Mouse (Mus musculus): ENCODE measurements at regions not wholly inside any gene's neighbourhood (a gene's known extent, or its start where the extent isn't known, plus 50 kb on each side); places are given as distances from the start of the nearest gene placed in this dataset.
"Not testable (repeated sequence)": the region's sequence is repeated elsewhere in the genome, so short reads cannot be mapped to it uniquely, and the experiment has no call there.

GRCm38 (mm10) chr13:12889631-12890030, 89.8 kb upstream of the Prl2c3 start:
- not testable (repeated sequence) for H3K27me3 ChIP-seq (ENCODE audit: control insufficient read depth, insufficient read depth, low read length); H3K36me3 ChIP-seq (replicated peaks; ENCODE audit: control insufficient read depth, insufficient read depth); H3K4me3 ChIP-seq (replicated peaks; ENCODE audit: low read length); ATAC-seq (ENCODE audit: low FRiP score); H3K27ac ChIP-seq; H3K9ac ChIP-seq; H3K4me2 ChIP-seq (replicated peaks); H3K4me1 ChIP-seq (replicated peaks; ENCODE audit: control insufficient read depth, insufficient read depth, low read length); DNase-seq (ENCODE audit: low spot score)
- H3K9me3 ChIP-seq (ENCODE audit: control insufficient read depth, low read length): peaks cover 72% of the 10 kb centered on the region
- 89% methylated on average over 20 of the region's 20 CpGs for WGBS

- not testable (repeated sequence) for H3K4me1 ChIP-seq (replicated peaks; ENCODE audit: control insufficient read depth, insufficient read depth, low read length); H3K36me3 ChIP-seq (replicated peaks; ENCODE audit: control insufficient read depth, insufficient read depth); H3K9ac ChIP-seq; DNase-seq (ENCODE audit: low spot score); H3K27ac ChIP-seq; ATAC-seq (ENCODE audit: low FRiP score); H3K4me2 ChIP-seq (replicated peaks); H3K4me3 ChIP-seq (replicated peaks; ENCODE audit: low read length); H3K27me3 ChIP-seq (ENCODE audit: control insufficient read depth, insufficient read depth, low read length)
- peaks cover 48% of the 10 kb centered on the region for H3K9me3 ChIP-seq (ENCODE audit: control insufficient read depth, low read length)
- 60% methylated on average over 3 of the region's 3 CpGs for WGBS
Measured at GRCm38 (mm10) chr13:12879506-12879905, 79.6 kb upstream of the Prl2c3 start.

- peak; percentile 21; the same call in 1 of the 2 replicates for ATAC-seq (ENCODE audit: low FRiP score)
Measured at GRCm38 (mm10) chr13:12864946-12865345, 65.1 kb upstream of the Prl2c3 start.

GRCm38 (mm10) chr13:12864263-12864662, 64.4 kb upstream of the Prl2c3 start:
- Histone ChIP-seq H3K4me1 (replicated peaks; ENCODE audit: control insufficient read depth, insufficient read depth, low read length) (no peaks in the 10 kb centered on the region), H3K4me3 (replicated peaks; ENCODE audit: low read length) (no peak overlapping the region), H3K36me3 (replicated peaks; ENCODE audit: control insufficient read depth, insufficient read depth) (no peaks in the 10 kb centered on the region), H3K27ac (no peak overlapping the region), H3K27me3 (ENCODE audit: control insufficient read depth, insufficient read depth, low read length) (no peaks in the 10 kb centered on the region), H3K4me2 (replicated peaks) (no peak overlapping the region), H3K9me3 (ENCODE audit: control insufficient read depth, low read length) (peaks cover 21% of the 10 kb centered on the region), H3K9ac (no peak overlapping the region)
- no peak for DNase-seq (ENCODE audit: low spot score)
- peak; percentile 71 for ATAC-seq (ENCODE audit: low FRiP score)

More at GRCm38 (mm10) chr13:12864946-12865345, 65.1 kb upstream of the Prl2c3 start:
- not testable (repeated sequence) for H3K27ac ChIP-seq; H3K27me3 ChIP-seq (ENCODE audit: control insufficient read depth, insufficient read depth, low read length); DNase-seq (ENCODE audit: low spot score); H3K4me1 ChIP-seq (replicated peaks; ENCODE audit: control insufficient read depth, insufficient read depth, low read length); H3K4me2 ChIP-seq (replicated peaks); H3K9ac ChIP-seq; H3K36me3 ChIP-seq (replicated peaks; ENCODE audit: control insufficient read depth, insufficient read depth); H3K4me3 ChIP-seq (replicated peaks; ENCODE audit: low read length)
- 89% methylated on average over 1 of the region's 1 CpGs for whole genome bisulfite sequencing
- H3K9me3 ChIP-seq (ENCODE audit: control insufficient read depth, low read length): peaks cover 21% of the 10 kb centered on the region

- H3K36me3 ChIP-seq (replicated peaks; ENCODE audit: control insufficient read depth, insufficient read depth); H3K4me1 ChIP-seq (replicated peaks; ENCODE audit: control insufficient read depth, insufficient read depth, low read length); DNase-seq (ENCODE audit: low spot score); ATAC-seq (ENCODE audit: low FRiP score); H3K27ac ChIP-seq; H3K4me3 ChIP-seq (replicated peaks; ENCODE audit: low read length); H3K9ac ChIP-seq; H3K27me3 ChIP-seq (ENCODE audit: control insufficient read depth, insufficient read depth, low read length); H3K4me2 ChIP-seq (replicated peaks): not testable (repeated sequence)
- 89% methylated on average over 7 of the region's 7 CpGs for WGBS
- peaks cover 26% of the 10 kb centered on the region for H3K9me3 ChIP-seq (ENCODE audit: control insufficient read depth, low read length)
Measured at GRCm38 (mm10) chr13:12863542-12863941, 63.7 kb upstream of the Prl2c3 start.

GRCm38 (mm10) chr13:12860954-12861353, 61.1 kb upstream of the Prl2c3 start:
- not testable (repeated sequence) for H3K27ac ChIP-seq; H3K4me2 ChIP-seq (replicated peaks); H3K27me3 ChIP-seq (ENCODE audit: control insufficient read depth, insufficient read depth, low read length); ATAC-seq (ENCODE audit: low FRiP score); H3K4me3 ChIP-seq (replicated peaks; ENCODE audit: low read length); H3K9ac ChIP-seq; H3K4me1 ChIP-seq (replicated peaks; ENCODE audit: control insufficient read depth, insufficient read depth, low read length); DNase-seq (ENCODE audit: low spot score); H3K36me3 ChIP-seq (replicated peaks; ENCODE audit: control insufficient read depth, insufficient read depth)
- H3K9me3 ChIP-seq (ENCODE audit: control insufficient read depth, low read length): peaks cover 39% of the 10 kb centered on the region
- 95% methylated on average over 16 of the region's 17 CpGs for WGBS

GRCm38 (mm10) chr13:12859930-12860329, 60.1 kb upstream of the Prl2c3 start:
- 96% methylated on average over 19 of the region's 19 CpGs for WGBS
- H3K9me3 ChIP-seq (ENCODE audit: control insufficient read depth, low read length): peaks cover 43% of the 10 kb centered on the region

More at GRCm38 (mm10) chr13:12859930-12860329, 60.1 kb upstream of the Prl2c3 start:
- H3K36me3 ChIP-seq (replicated peaks; ENCODE audit: control insufficient read depth, insufficient read depth); H3K9ac ChIP-seq; ATAC-seq (ENCODE audit: low FRiP score); H3K27me3 ChIP-seq (ENCODE audit: control insufficient read depth, insufficient read depth, low read length); H3K27ac ChIP-seq; H3K4me2 ChIP-seq (replicated peaks); DNase-seq (ENCODE audit: low spot score); H3K4me3 ChIP-seq (replicated peaks; ENCODE audit: low read length); H3K4me1 ChIP-seq (replicated peaks; ENCODE audit: control insufficient read depth, insufficient read depth, low read length): not testable (repeated sequence)
